Mouse (Mus musculus): ENCODE measurements around the gene Nccrp1.
A peak's percentile ranks its signal among the peaks of the same experiment; 100 is the strongest.

Gene Nccrp1

GRCm38 (mm10) chr7:28547154-28547553 lies at the start of gene Nccrp1:
Gene Nccrp1 (minus strand): TSS chr7:28547254.
- H3K4me1 ChIP-seq (replicated peaks; ENCODE audit: low read depth, low read length): peaks cover 59% of the 10 kb centered on the region
- H3K36me3 ChIP-seq (ENCODE audit: insufficient read depth, low read length): no peaks in the 10 kb centered on the region
- peaks cover 45% of the 10 kb centered on the region for H3K27me3 ChIP-seq (ENCODE audit: insufficient read depth, low read length)
- H3K4me3 ChIP-seq (replicated peaks; ENCODE audit: low read length): peak within 1 kb of the TSS; percentile 73
- TF ChIP-seq CTCF (conservative IDR thresholded peaks at IDR 0.05; ENCODE audit: low read length) (no peak), NANOG (IDR thresholded peaks at IDR 0.05; ENCODE audit: borderline replicate concordance, low read length) (no peak), POU5F1 (IDR thresholded peaks at IDR 0.05; ENCODE audit: borderline replicate concordance, low read length) (no peak)
- peaks cover 7% of the 10 kb centered on the region for H3K9me3 ChIP-seq (ENCODE audit: low read length)

GRCm38 (mm10) chr7:28595751-28596435 lies 48.8 kb upstream of the Nccrp1 start:
- H3K36me3 ChIP-seq (ENCODE audit: insufficient read depth, low read length): peaks cover 44% of the 10 kb centered on the region
- no peaks in the 10 kb centered on the region for H3K9me3 ChIP-seq (ENCODE audit: low read length)
- H3K4me1 ChIP-seq (replicated peaks; ENCODE audit: low read depth, low read length): peaks cover 70% of the 10 kb centered on the region
- no peaks in the 10 kb centered on the region for H3K27me3 ChIP-seq (ENCODE audit: insufficient read depth, low read length)
- TF ChIP-seq NANOG (IDR thresholded peaks at IDR 0.05; ENCODE audit: borderline replicate concordance, low read length) (no peak), CTCF (conservative IDR thresholded peaks at IDR 0.05; ENCODE audit: low read length) (no peak), POU5F1 (IDR thresholded peaks at IDR 0.05; ENCODE audit: borderline replicate concordance, low read length) (no peak)
- peak overlapping the region; percentile 84 for H3K4me3 ChIP-seq (replicated peaks; ENCODE audit: low read length)

- Histone ChIP-seq H3K27me3 (ENCODE audit: insufficient read depth, low read length) (no peaks in the 10 kb centered on the region), H3K9me3 (ENCODE audit: low read length) (no peaks in the 10 kb centered on the region), H3K36me3 (ENCODE audit: insufficient read depth, low read length) (peaks cover 62% of the 10 kb centered on the region), H3K4me3 (replicated peaks; ENCODE audit: low read length) (peak overlapping the region; percentile 57), H3K4me1 (replicated peaks; ENCODE audit: low read depth, low read length) (peaks cover 82% of the 10 kb centered on the region)
- TF ChIP-seq NANOG (IDR thresholded peaks at IDR 0.05; ENCODE audit: borderline replicate concordance, low read length) (no peak), CTCF (conservative IDR thresholded peaks at IDR 0.05; ENCODE audit: low read length) (no peak), POU5F1 (IDR thresholded peaks at IDR 0.05; ENCODE audit: borderline replicate concordance, low read length) (no peak)
These were observed 46.4 kb upstream of the Nccrp1 start for GRCm38 (mm10) chr7:28593206-28594111.

- H3K4me1 ChIP-seq (replicated peaks; ENCODE audit: low read depth, low read length): peaks cover 98% of the 10 kb centered on the region
- H3K4me3 ChIP-seq (replicated peaks; ENCODE audit: low read length): peak overlapping the region; percentile 57
- peaks cover 78% of the 10 kb centered on the region for H3K36me3 ChIP-seq (ENCODE audit: insufficient read depth, low read length)
- H3K27me3 ChIP-seq (ENCODE audit: insufficient read depth, low read length): no peaks in the 10 kb centered on the region
- H3K9me3 ChIP-seq (ENCODE audit: low read length): no peaks in the 10 kb centered on the region
- TF ChIP-seq NANOG (IDR thresholded peaks at IDR 0.05; ENCODE audit: borderline replicate concordance, low read length): no peak
- no peak for TF ChIP-seq POU5F1 (IDR thresholded peaks at IDR 0.05; ENCODE audit: borderline replicate concordance, low read length)
- TF ChIP-seq CTCF (conservative IDR thresholded peaks at IDR 0.05; ENCODE audit: low read length): no peak
These were observed 44.8 kb upstream of the Nccrp1 start for GRCm38 (mm10) chr7:28591862-28592261.

GRCm38 (mm10) chr7:28587644-28588043 lies 40.6 kb upstream of the Nccrp1 start:
- Histone ChIP-seq H3K9me3 (ENCODE audit: low read length) (no peaks in the 10 kb centered on the region), H3K4me3 (replicated peaks; ENCODE audit: low read length) (peak overlapping the region; percentile 10; the same call in 1 of the 2 replicates), H3K36me3 (ENCODE audit: insufficient read depth, low read length) (peaks cover 73% of the 10 kb centered on the region), H3K4me1 (replicated peaks; ENCODE audit: low read depth, low read length) (peaks cover 99% of the 10 kb centered on the region), H3K27me3 (ENCODE audit: insufficient read depth, low read length) (no peaks in the 10 kb centered on the region)
- TF ChIP-seq CTCF (conservative IDR thresholded peaks at IDR 0.05; ENCODE audit: low read length) (no peak), NANOG (IDR thresholded peaks at IDR 0.05; ENCODE audit: borderline replicate concordance, low read length) (no peak), POU5F1 (IDR thresholded peaks at IDR 0.05; ENCODE audit: borderline replicate concordance, low read length) (no peak)

- Histone ChIP-seq H3K27me3 (ENCODE audit: insufficient read depth, low read length) (no peaks in the 10 kb centered on the region), H3K4me3 (replicated peaks; ENCODE audit: low read length) (no peak overlapping the region), H3K4me1 (replicated peaks; ENCODE audit: low read depth, low read length) (peaks cover 99% of the 10 kb centered on the region), H3K9me3 (ENCODE audit: low read length) (no peaks in the 10 kb centered on the region), H3K36me3 (ENCODE audit: insufficient read depth, low read length) (peaks cover 77% of the 10 kb centered on the region)
- TF ChIP-seq NANOG (IDR thresholded peaks at IDR 0.05; ENCODE audit: borderline replicate concordance, low read length): no peak
- TF ChIP-seq POU5F1 (IDR thresholded peaks at IDR 0.05; ENCODE audit: borderline replicate concordance, low read length): no peak
- no peak for TF ChIP-seq CTCF (conservative IDR thresholded peaks at IDR 0.05; ENCODE audit: low read length)
These were observed 39.8 kb upstream of the Nccrp1 start for GRCm38 (mm10) chr7:28586663-28587411.

- TF ChIP-seq CTCF (conservative IDR thresholded peaks at IDR 0.05; ENCODE audit: low read length) (no peak), NANOG (IDR thresholded peaks at IDR 0.05; ENCODE audit: borderline replicate concordance, low read length) (no peak), POU5F1 (IDR thresholded peaks at IDR 0.05; ENCODE audit: borderline replicate concordance, low read length) (no peak)
- H3K9me3 ChIP-seq (ENCODE audit: low read length): no peaks in the 10 kb centered on the region
- no peak overlapping the region for H3K4me3 ChIP-seq (replicated peaks; ENCODE audit: low read length)
- H3K4me1 ChIP-seq (replicated peaks; ENCODE audit: low read depth, low read length): peaks cover 99% of the 10 kb centered on the region
- peaks cover 72% of the 10 kb centered on the region for H3K36me3 ChIP-seq (ENCODE audit: insufficient read depth, low read length)
- no peaks in the 10 kb centered on the region for H3K27me3 ChIP-seq (ENCODE audit: insufficient read depth, low read length)
These were observed 37.9 kb upstream of the Nccrp1 start for GRCm38 (mm10) chr7:28585001-28585400.

GRCm38 (mm10) chr7:28584468-28584867 lies 37.4 kb upstream of the Nccrp1 start:
- Histone ChIP-seq H3K4me3 (replicated peaks; ENCODE audit: low read length) (no peak overlapping the region), H3K9me3 (ENCODE audit: low read length) (no peaks in the 10 kb centered on the region), H3K27me3 (ENCODE audit: insufficient read depth, low read length) (no peaks in the 10 kb centered on the region), H3K4me1 (replicated peaks; ENCODE audit: low read depth, low read length) (peaks cover 99% of the 10 kb centered on the region), H3K36me3 (ENCODE audit: insufficient read depth, low read length) (peaks cover 72% of the 10 kb centered on the region)
- no peak for TF ChIP-seq POU5F1 (IDR thresholded peaks at IDR 0.05; ENCODE audit: borderline replicate concordance, low read length)
- TF ChIP-seq CTCF (conservative IDR thresholded peaks at IDR 0.05; ENCODE audit: low read length): no peak

All from E14TG2a.4 (cell line).